ENCODE assay signal across 8 mouse cellular contexts in genomic region chr8:117224630-117225029, GRCm38 (mm10). TPM values are rescaled to one million over a fixed set of nuclear protein-coding genes. Genes with fewer than 3 reads are reported as not detected.
DNase-seq lines count a peak whose midpoint lies in the region; ATAC-seq lines count a peak whose summit lies in the region.

No protein-coding gene starts in this region.

- H3K9me3 ChIP-seq in hindbrain, embryonic 14.5 days (ENCODE audit: control insufficient read depth, low read length): no peaks in the 10 kb centered on the region

- H3K4me2 ChIP-seq in hindbrain, embryonic 14.5 days (replicated peaks): peak overlapping the region; percentile 40

- peak; percentile 86 for DNase-seq in R1 (ENCODE audit: low read depth, low spot score)
- peak; percentile 88 to 91 for DNase-seq in cerebellum, postnatal 25 days
- DNase-seq in frontal cortex, postnatal 25 days (ENCODE audit: low spot score in 2 of 2): peak; percentile 84 to 88
- peak; percentile 95 for DNase-seq in hindbrain, embryonic 14.5 days (ENCODE audit: low spot score)
- peak; percentile 84 to 85 for DNase-seq in layer of hippocampus, postnatal 36 days
- DNase-seq in lung, postnatal 36 days: peak; percentile 95
- peak; percentile 89 for DNase-seq in retina, postnatal 1 day
- DNase-seq in urinary bladder, adult 18-20 months (ENCODE audit: low spot score in 2 of 2): peak; percentile 77 to 78

- WGBS in hindbrain, embryonic 14.5 days: 13% methylated on average over 9 of the region's 9 CpGs

- no peaks in the 10 kb centered on the region for H3K27me3 ChIP-seq in hindbrain, embryonic 14.5 days (ENCODE audit: control insufficient read depth, insufficient read depth, low read length)

- no peak overlapping the region for H3K4me3 ChIP-seq in hindbrain, embryonic 14.5 days (replicated peaks; ENCODE audit: low read length)

- no peak overlapping the region; the same call in 1 of the 2 replicates for H3K9ac ChIP-seq in hindbrain, embryonic 14.5 days

- H3K4me1 ChIP-seq in hindbrain, embryonic 14.5 days (replicated peaks; ENCODE audit: control insufficient read depth, insufficient read depth, low read length): no peaks in the 10 kb centered on the region

- peak; percentile 76 for ATAC-seq in hindbrain, embryonic 14.5 days (ENCODE audit: low FRiP score)

- no peak overlapping the region for H3K27ac ChIP-seq in hindbrain, embryonic 14.5 days

- H3K36me3 ChIP-seq in hindbrain, embryonic 14.5 days (replicated peaks; ENCODE audit: control insufficient read depth, insufficient read depth): no peaks in the 10 kb centered on the region

RNA-seq across cellular contexts. Expression of gene Cmip, which starts 32.2 kb away (rescaled TPM):
- polyA plus RNA-seq in hindbrain, embryonic 14.5 days (2014; fragmentation: Nextera tagmentation; extraction: Ambion mirVana): 131 and 143 TPM in 2 replicates
- total RNA-seq in layer of hippocampus, postnatal 36 days (2021): 100 to 1,000 TPM; 278 to 289 TPM
